7 mouse cellular contexts compared by ENCODE assay signal in the genomic region with DNA sequence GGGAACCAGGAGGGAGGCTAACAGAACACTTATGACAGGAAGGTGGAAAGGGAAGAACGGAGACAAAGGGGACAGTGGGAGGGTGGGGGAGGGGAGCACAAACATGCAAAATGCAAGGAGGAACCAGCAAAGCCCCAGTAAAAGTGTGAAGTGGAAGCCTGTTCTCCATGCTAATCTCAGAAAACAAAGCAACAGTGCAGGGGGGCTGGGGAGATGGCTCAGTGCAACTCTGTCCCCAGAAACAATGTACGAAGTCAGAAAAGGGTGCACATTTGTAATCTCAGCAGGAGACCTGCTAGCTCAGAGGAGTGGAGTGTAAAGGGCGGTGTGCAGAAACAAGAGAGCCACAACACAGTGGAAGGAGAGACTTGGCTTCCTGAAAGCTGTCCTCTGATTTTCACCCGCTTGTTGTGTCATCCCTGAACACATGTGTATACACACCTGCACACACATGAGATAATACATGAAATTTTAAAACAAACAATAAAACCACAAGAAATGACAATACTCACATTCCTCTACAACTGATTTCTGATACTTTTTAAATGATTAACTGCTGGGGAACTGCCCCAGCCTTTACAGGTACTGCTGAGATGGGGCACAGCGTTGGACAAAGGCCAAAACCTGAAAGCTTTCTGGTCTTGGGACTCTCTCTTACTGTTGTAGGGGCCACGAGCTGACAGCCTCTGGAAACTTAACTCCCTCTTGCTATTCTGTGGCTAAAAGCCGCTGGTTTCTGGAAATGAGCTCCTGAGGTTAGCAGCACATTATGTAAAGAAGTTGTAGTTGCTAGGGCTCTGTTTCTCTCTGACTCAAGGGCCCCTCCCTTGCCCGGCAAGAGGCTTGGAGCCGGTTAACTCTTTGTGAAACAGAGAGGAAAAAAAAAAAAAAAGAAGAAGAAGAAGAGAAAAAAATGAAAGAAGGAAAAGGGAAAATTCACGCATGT. TPM values are rescaled to one million over a fixed set of nuclear protein-coding genes. Genes with fewer than 3 reads are reported as not detected.
DNase-seq lines count a peak whose midpoint lies in the region; ATAC-seq and TF ChIP-seq lines count a peak whose summit lies in the region.

No protein-coding gene starts in this region.

- no peak for TF ChIP-seq EP300 in liver, postnatal 0 days (IDR thresholded peaks at IDR 0.05; ENCODE audit: low read depth)

- H3K4me2 ChIP-seq in intestine, embryonic 16.5 days (ENCODE audit: low read depth, low read length): peak overlapping the region; percentile 29; the same call in 1 of the 2 replicates
- peak overlapping the region; percentile 48 for H3K4me2 ChIP-seq in liver, postnatal 0 days (ENCODE audit: low read depth, low read length)

- no peak overlapping the region for H3K9ac ChIP-seq in intestine, embryonic 16.5 days (ENCODE audit: low read depth, low read length)
- H3K9ac ChIP-seq in liver, postnatal 0 days (replicated peaks): no peak overlapping the region

- H3K27ac ChIP-seq in bone marrow macrophage, adult 2 months (ENCODE audit: insufficient read depth, low read depth, low read length): peak overlapping the region; percentile 69
- peak overlapping the region; percentile 40; the same call in 1 of the 2 replicates for H3K27ac ChIP-seq in intestine, embryonic 16.5 days (ENCODE audit: low read length)
- peak overlapping the region; percentile 71 for H3K27ac ChIP-seq in liver, postnatal 0 days (ENCODE audit: low read depth)

- H3K4me3 ChIP-seq in G1E (ENCODE audit: low read depth, low read length): peak overlapping the region; percentile 20; the same call in 1 of the 2 replicates
- no peak overlapping the region for H3K4me3 ChIP-seq in bone marrow macrophage, adult 2 months (ENCODE audit: insufficient read depth, low read length)
- no peak overlapping the region for H3K4me3 ChIP-seq in intestine, embryonic 16.5 days (ENCODE audit: low read length)
- no peak overlapping the region for H3K4me3 ChIP-seq in liver, postnatal 0 days (ENCODE audit: low read depth, low read length)

- no peaks in the 10 kb centered on the region for H3K36me3 ChIP-seq in G1E (replicated peaks)
- no peaks in the 10 kb centered on the region for H3K36me3 ChIP-seq in intestine, embryonic 16.5 days (ENCODE audit: control insufficient read depth, insufficient read depth, low read length)
- no peaks in the 10 kb centered on the region for H3K36me3 ChIP-seq in liver, postnatal 0 days (replicated peaks; ENCODE audit: insufficient read depth, low read length)

- H3K27me3 ChIP-seq in G1E (ENCODE audit: insufficient read depth, low read length): no peaks in the 10 kb centered on the region
- no peaks in the 10 kb centered on the region for H3K27me3 ChIP-seq in intestine, embryonic 16.5 days (replicated peaks; ENCODE audit: control insufficient read depth, insufficient read depth, low read length)
- no peaks in the 10 kb centered on the region for H3K27me3 ChIP-seq in liver, postnatal 0 days (ENCODE audit: insufficient read depth, low read length)

- H3K9me3 ChIP-seq in G1E (replicated peaks): peaks cover 9% of the 10 kb centered on the region
- H3K9me3 ChIP-seq in intestine, embryonic 16.5 days (ENCODE audit: control insufficient read depth, low read length): no peaks in the 10 kb centered on the region
- H3K9me3 ChIP-seq in liver, postnatal 0 days (ENCODE audit: low read length): no peaks in the 10 kb centered on the region

- DNase-seq in G1E (ENCODE audit: low spot score): peak; percentile 22
- DNase-seq in liver, postnatal 0 days: no peak
- DNase-seq in cerebellum, postnatal 10 days: no peak
- DNase-seq in left cerebral cortex, postnatal 4 days: no peak
- no peak for DNase-seq in spleen, postnatal 36 days (ENCODE audit: low spot score in 2 of 2)

- 14% methylated on average over 10 of the region's 10 CpGs for WGBS in intestine, embryonic 16.5 days
- WGBS in liver, postnatal 0 days (ENCODE audit: insufficient replicate concordance): 12% methylated on average over 10 of the region's 10 CpGs

- H3K4me1 ChIP-seq in G1E (ENCODE audit: insufficient read depth, low read depth, low read length): peaks cover 43% of the 10 kb centered on the region
- peaks cover 26% of the 10 kb centered on the region for H3K4me1 ChIP-seq in bone marrow macrophage, adult 2 months (ENCODE audit: control insufficient read depth, insufficient read depth, low read length)
- peaks cover 10% of the 10 kb centered on the region for H3K4me1 ChIP-seq in intestine, embryonic 16.5 days (ENCODE audit: control insufficient read depth, insufficient read depth, low read length)
- H3K4me1 ChIP-seq in liver, postnatal 0 days (ENCODE audit: insufficient read depth): peaks cover 52% of the 10 kb centered on the region

- intact Hi-C loops in left cerebral cortex, postnatal 4 days (cut with DNase I): no loop called here

- TF ChIP-seq POLR2A in bone marrow macrophage, adult 2 months (IDR thresholded peaks at IDR 0.05; ENCODE audit: borderline replicate concordance, low read depth, low read length): no peak

- peak; percentile 85 for ATAC-seq in G1E (ENCODE audit: extremely low read depth, insufficient number of reproducible peaks, low FRiP score, poor library complexity, severe bottlenecking)
- ATAC-seq in intestine, embryonic 16.5 days: peak; percentile 60
- no peak for ATAC-seq in liver, postnatal 0 days

- no peak for TF ChIP-seq CTCF in G1E (IDR thresholded peaks at IDR 0.05; ENCODE audit: low read depth, low read length)
- no peak for TF ChIP-seq CTCF in bone marrow macrophage, adult 2 months (IDR thresholded peaks at IDR 0.05; ENCODE audit: low read depth, low read length)
- TF ChIP-seq CTCF in liver, postnatal 0 days (IDR thresholded peaks at IDR 0.05; ENCODE audit: low read depth): no peak

RNA-seq across cellular contexts. Expression of gene March6, which starts 11.4 kb away (rescaled TPM):
- total RNA-seq in G1E (2014; fragmentation: Nextera tagmentation) (58.9 and 64.9 TPM in 2 replicates), G1E (2017) (39.7 and 44.3 TPM in 2 replicates)
- 61.1 and 76.3 TPM in 2 replicates for polyA plus RNA-seq in G1E (2012)
- polyA plus RNA-seq in bone marrow macrophage, adult 2 months (2012; ENCODE audit: insufficient read depth, insufficient read length, missing spikeins): 40.7 and 42.2 TPM in 2 replicates
- 21.7 and 24.6 TPM in 2 replicates for polyA plus RNA-seq in intestine, embryonic 16.5 days (2015; fragmentation: Nextera tagmentation; extraction: Ambion mirVana)
- 14.8 and 17.3 TPM in 2 replicates for polyA plus RNA-seq in liver, postnatal 0 days (2015; fragmentation: Nextera tagmentation; extraction: Ambion mirVana)
- 100 to 1,000 TPM; 200 to 210 TPM for total RNA-seq in left cerebral cortex, postnatal 4 days (2021)

RNA-seq across cellular contexts. Expression of gene Cmbl, which starts 22.9 kb away (rescaled TPM):
- not detected in 2 replicates for total RNA-seq in G1E (2014; fragmentation: Nextera tagmentation)
- total RNA-seq in G1E (2017): not detected in 2 replicates
- not detected in 2 replicates for polyA plus RNA-seq in G1E (2012)
- polyA plus RNA-seq in bone marrow macrophage, adult 2 months (2012; ENCODE audit: insufficient read depth, insufficient read length, missing spikeins): 4.2 and 6.0 TPM in 2 replicates
- 60.9 and 74.5 TPM in 2 replicates for polyA plus RNA-seq in intestine, embryonic 16.5 days (2015; fragmentation: Nextera tagmentation; extraction: Ambion mirVana)
- polyA plus RNA-seq in liver, postnatal 0 days (2015; fragmentation: Nextera tagmentation; extraction: Ambion mirVana): 112 and 113 TPM in 2 replicates
- total RNA-seq in left cerebral cortex, postnatal 4 days (2021): 1 to 10 TPM; 6.3 to 8.6 TPM

RNA-seq across cellular contexts. Expression of gene Cct5, which starts 59.3 kb away (rescaled TPM):
- 548 and 555 TPM in 2 replicates for total RNA-seq in G1E (2014; fragmentation: Nextera tagmentation)
- total RNA-seq in G1E (2017): 481 and 497 TPM in 2 replicates
- 44.6 and 46.6 TPM in 2 replicates for polyA plus RNA-seq in G1E (2012)
- polyA plus RNA-seq in bone marrow macrophage, adult 2 months (2012; ENCODE audit: insufficient read depth, insufficient read length, missing spikeins): 135 and 148 TPM in 2 replicates
- polyA plus RNA-seq in intestine, embryonic 16.5 days (2015; fragmentation: Nextera tagmentation; extraction: Ambion mirVana): 415 and 467 TPM in 2 replicates
- polyA plus RNA-seq in liver, postnatal 0 days (2015; fragmentation: Nextera tagmentation; extraction: Ambion mirVana): 164 and 168 TPM in 2 replicates
- total RNA-seq in left cerebral cortex, postnatal 4 days (2021): 100 to 1,000 TPM; 306 to 309 TPM

RNA-seq across cellular contexts. Expression of gene Fam173b, which starts 59.4 kb away (rescaled TPM):
- total RNA-seq in G1E (2014; fragmentation: Nextera tagmentation) (6.8 and 12.8 TPM in 2 replicates), G1E (2017) (6.6 and 11.3 TPM in 2 replicates)
- 2.8 and 3.1 TPM in 2 replicates for polyA plus RNA-seq in G1E (2012)
- 14.4 and 17.3 TPM in 2 replicates for polyA plus RNA-seq in bone marrow macrophage, adult 2 months (2012; ENCODE audit: insufficient read depth, insufficient read length, missing spikeins)
- 15.7 and 15.8 TPM in 2 replicates for polyA plus RNA-seq in intestine, embryonic 16.5 days (2015; fragmentation: Nextera tagmentation; extraction: Ambion mirVana)
- polyA plus RNA-seq in liver, postnatal 0 days (2015; fragmentation: Nextera tagmentation; extraction: Ambion mirVana): 9.3 and 12.1 TPM in 2 replicates
- 10 to 100 TPM; 11.4 to 13.0 TPM for total RNA-seq in left cerebral cortex, postnatal 4 days (2021)
